8 mouse cellular contexts compared by ENCODE assay signal in the genomic region with DNA sequence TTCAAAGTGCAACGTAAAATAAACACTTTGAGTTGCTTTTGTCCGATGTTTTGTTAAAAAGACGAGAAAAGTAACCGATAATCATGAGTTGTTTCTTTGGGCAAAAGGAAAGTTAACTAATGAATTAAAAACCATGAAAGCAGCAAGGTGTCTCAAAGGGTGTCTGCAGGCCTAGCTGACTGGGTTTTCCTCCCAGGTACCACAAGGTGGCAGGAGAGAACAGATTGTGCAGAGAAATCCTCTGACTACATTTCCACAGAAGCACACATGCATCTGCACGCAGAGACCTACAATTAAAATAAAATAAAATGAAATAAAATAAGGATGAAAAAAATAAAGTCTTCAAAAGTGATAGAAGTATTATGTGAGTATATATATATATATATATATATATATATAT.
DNase-seq lines count a peak whose midpoint lies in the region; ATAC-seq and TF ChIP-seq lines count a peak whose summit lies in the region.

No protein-coding gene starts in this region.

- WGBS in forebrain, postnatal 0 days: 55% methylated on average over 5 of the region's 5 CpGs

- DNase-seq in kidney, adult 9 months: peak; percentile 21
- DNase-seq in kidney, adult 18-20 months: no peak
- peak; percentile 62 for DNase-seq in R1 (ENCODE audit: low read depth, low spot score)
- peak; percentile 46 for DNase-seq in forebrain, postnatal 0 days
- peak; percentile 28 for DNase-seq in mesoderm, embryonic 11.5 days (ENCODE audit: low read depth, low spot score)
- no peak for DNase-seq in spleen, adult 12 weeks (ENCODE audit: low spot score)

- no peak overlapping the region for H3K4me3 ChIP-seq in forebrain, postnatal 0 days (ENCODE audit: low read depth, low read length)

- no peak overlapping the region for H3K27ac ChIP-seq in forebrain, postnatal 0 days (ENCODE audit: low read depth, low read length)

- ATAC-seq in forebrain, postnatal 0 days: peak; percentile 43; the same call in 1 of the 2 replicates
- ATAC-seq in erythroblast, adult 5-6 weeks (replicated peaks; ENCODE audit: low FRiP score, poor library complexity, severe bottlenecking): no peak
- no peak for ATAC-seq in inflammation-experienced regulatory T-cells, adult 6 months

- no peaks in the 10 kb centered on the region for H3K4me1 ChIP-seq in forebrain, postnatal 0 days (ENCODE audit: insufficient read depth)

- no peaks in the 10 kb centered on the region for H3K9me3 ChIP-seq in forebrain, postnatal 0 days (ENCODE audit: low read length)

- no peak overlapping the region for H3K4me2 ChIP-seq in forebrain, postnatal 0 days (ENCODE audit: low read depth)

- H3K27me3 ChIP-seq in forebrain, postnatal 0 days (ENCODE audit: insufficient read depth, low read length): no peaks in the 10 kb centered on the region

- peak; percentile 64 for TF ChIP-seq CTCF in forebrain, postnatal 0 days (IDR thresholded peaks at IDR 0.05; ENCODE audit: low read depth)

- H3K9ac ChIP-seq in forebrain, postnatal 0 days: no peak overlapping the region

- H3K36me3 ChIP-seq in forebrain, postnatal 0 days (ENCODE audit: insufficient read depth): no peaks in the 10 kb centered on the region

Comparison
In these comparisons a context has a peak if more than half of its experiments do, and no peak if none do; other contexts are left out.
1. DNase-seq: peak in kidney, adult 9 months (single experiment), R1 (single experiment), forebrain, postnatal 0 days (single experiment) and mesoderm, embryonic 11.5 days (single experiment); none in kidney, adult 18-20 months (single experiment) and spleen, adult 12 weeks (single experiment).